Mouse (Mus musculus) erythroblast, embryonic 14.5 days (primary cell): ENCODE data around the gene E330021D16Rik.

ENCODE experiments used
- GATA1 ChIP-seq: IDR thresholded peaks from 2 replicates; pipeline ENCODE4 v1.6.1; 2012; ENCODE audit warnings: low read length, inconsistent platforms, mixed read lengths
- TAL1 ChIP-seq: IDR thresholded peaks from 3 replicates; pipeline ENCODE4 v1.6.1; 2012; ENCODE audit warnings: low read length, inconsistent platforms, mixed read lengths

DNA sequence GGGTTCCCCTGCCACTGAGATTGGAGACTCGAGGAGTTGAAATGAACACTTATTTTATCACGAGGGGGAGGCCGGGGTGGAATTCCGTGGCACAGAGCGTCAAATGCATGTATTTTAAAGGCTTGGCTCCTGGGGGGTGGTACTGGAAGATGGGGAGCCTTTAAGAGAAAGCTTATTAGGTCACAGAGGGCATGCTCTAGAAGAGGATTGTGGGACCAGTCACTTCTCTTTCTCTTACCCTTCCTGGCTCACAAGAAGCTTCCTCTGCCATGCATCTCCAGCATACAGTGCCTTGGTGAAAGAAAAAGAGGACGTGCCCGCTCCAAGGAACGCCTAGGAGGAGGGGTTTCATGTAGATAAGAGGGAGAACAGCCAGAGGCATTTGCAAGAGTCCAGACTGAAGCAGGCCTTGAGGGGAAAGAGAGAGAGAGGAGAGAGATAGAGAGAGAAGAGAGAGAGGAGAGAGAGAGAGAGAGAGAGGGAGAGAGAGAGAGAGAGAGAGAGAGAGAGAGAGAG lies 3.0 kb upstream of the E330021D16Rik start:
- TF ChIP-seq TAL1 (no peak), GATA1 (no peak)
